Mouse (Mus musculus): Measurements from ENCODE around the gene Slc25a20. TPM values are rescaled to one million over a fixed set of nuclear protein-coding genes. Genes with fewer than 3 reads are reported as not detected.
A peak's percentile ranks its signal among the peaks of the same experiment; 100 is the strongest.
"Not testable (repeated sequence)": the region's sequence is repeated elsewhere in the genome, so short reads cannot be mapped to it uniquely, and the experiment has no call there.

Gene Slc25a20
- polyA plus RNA-seq, 1 experiment from 2014 or later, result 50.2 TPM

GRCm38 (mm10) chr9:108654566-108655464 is 7.1 kb upstream of the Slc25a20 start:
- WGBS, result 74% methylated on average over 10 of the region's 10 CpGs
- no peaks in the 10 kb centered on the region for H3K9me3 ChIP-seq (ENCODE audit: control insufficient read depth, low read length)

GRCm38 (mm10) chr9:108655865-108656264 is 6.0 kb upstream of the Slc25a20 start:
- WGBS, result 65% methylated on average over 7 of the region's 7 CpGs

More at GRCm38 (mm10) chr9:108654566-108655464, 7.1 kb upstream of the Slc25a20 start:
- Histone ChIP-seq H3K9ac (ENCODE audit: low read length) (no peak overlapping the region), H3K27me3 (ENCODE audit: control insufficient read depth, insufficient read depth, low read length) (no peaks in the 10 kb centered on the region), H3K36me3 (ENCODE audit: control insufficient read depth, insufficient read depth, low read length) (no peaks in the 10 kb centered on the region), H3K4me3 (ENCODE audit: control insufficient read depth in 1 of 2, insufficient read depth in 1 of 2, low read depth in 1 of 2, low read length in 2 of 2) (no peak overlapping the region), H3K27ac (replicated peaks in 1 of 2; ENCODE audit: control insufficient read depth in 1 of 2, insufficient read depth in 1 of 2, low read depth in 2 of 2, low read length in 2 of 2) (no peak overlapping the region), H3K4me2 (ENCODE audit: low read length) (no peak overlapping the region), H3K4me1 (ENCODE audit: control insufficient read depth in 2 of 2, insufficient read depth in 2 of 2, low read length in 2 of 2) (peaks cover 0 to 6% of the 10 kb centered on the region in 2 experiments; a peak in 2 of 4 replicates)
- no peak for ATAC-seq (ENCODE audit: insufficient number of reproducible peaks, insufficient read depth, low FRiP score, low read depth)

GRCm38 (mm10) chr9:108662660-108663059 is 772 bp downstream of the Slc25a20 start:
- H3K36me3 ChIP-seq (ENCODE audit: control insufficient read depth, insufficient read depth, low read length), result no peaks in the 10 kb centered on the region
- no peaks in the 10 kb centered on the region for H3K27me3 ChIP-seq (ENCODE audit: control insufficient read depth, insufficient read depth, low read length)
- peaks cover 6 to 8% of the 10 kb centered on the region in 2 experiments; a peak in 2 of 4 replicates for H3K4me1 ChIP-seq (ENCODE audit: control insufficient read depth in 2 of 2, insufficient read depth in 2 of 2, low read length in 2 of 2)
- no peaks in the 10 kb centered on the region for H3K9me3 ChIP-seq (ENCODE audit: control insufficient read depth, low read length)
- ATAC-seq (ENCODE audit: insufficient number of reproducible peaks, insufficient read depth, low FRiP score, low read depth), result no peak
- H3K9ac ChIP-seq (ENCODE audit: low read length), result peak overlapping the region; percentile 76
- peak overlapping the region; percentile 60 for H3K4me2 ChIP-seq (ENCODE audit: low read length)
- H3K27ac ChIP-seq (replicated peaks in 1 of 2; ENCODE audit: control insufficient read depth in 1 of 2, insufficient read depth in 1 of 2, low read depth in 2 of 2, low read length in 2 of 2), result no peak overlapping the region
- H3K4me3 ChIP-seq (ENCODE audit: control insufficient read depth in 1 of 2, insufficient read depth in 1 of 2, low read depth in 1 of 2, low read length in 2 of 2), result peak overlapping the region; percentile 59 to 87
- WGBS, result 26% methylated on average over 6 of the region's 6 CpGs

More at GRCm38 (mm10) chr9:108655865-108656264, 6.0 kb upstream of the Slc25a20 start:
- H3K27ac ChIP-seq (replicated peaks in 1 of 2; ENCODE audit: control insufficient read depth in 1 of 2, insufficient read depth in 1 of 2, low read depth in 2 of 2, low read length in 2 of 2); H3K4me2 ChIP-seq (ENCODE audit: low read length); H3K36me3 ChIP-seq (ENCODE audit: control insufficient read depth, insufficient read depth, low read length); H3K9me3 ChIP-seq (ENCODE audit: control insufficient read depth, low read length); ATAC-seq (ENCODE audit: insufficient number of reproducible peaks, insufficient read depth, low FRiP score, low read depth); H3K4me3 ChIP-seq (ENCODE audit: control insufficient read depth in 1 of 2, insufficient read depth in 1 of 2, low read depth in 1 of 2, low read length in 2 of 2); H3K9ac ChIP-seq (ENCODE audit: low read length); H3K27me3 ChIP-seq (ENCODE audit: control insufficient read depth, insufficient read depth, low read length); H3K4me1 ChIP-seq (ENCODE audit: control insufficient read depth in 2 of 2, insufficient read depth in 2 of 2, low read length in 2 of 2): not testable (repeated sequence)

DNA sequence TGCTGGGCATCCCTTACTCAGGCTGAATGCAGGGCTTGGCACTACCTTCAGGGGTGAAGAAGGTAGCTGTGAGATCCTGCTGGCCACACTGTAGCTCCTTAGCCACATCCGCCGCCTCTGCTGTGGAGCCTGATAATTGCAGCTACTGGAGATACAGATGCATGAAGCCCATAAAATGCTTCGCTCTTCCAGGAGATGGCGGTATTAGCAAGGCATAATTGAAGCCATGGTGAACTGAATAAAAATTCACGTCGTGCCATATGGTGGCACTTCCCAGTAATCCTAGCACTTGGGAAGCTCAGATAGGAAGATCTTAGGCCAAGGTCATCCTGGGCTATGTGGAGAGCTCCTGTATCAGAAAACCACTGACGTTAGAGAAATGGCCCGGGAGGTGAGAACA is 8.0 kb downstream of the Slc25a20 start:
- no peak overlapping the region for H3K4me3 ChIP-seq (ENCODE audit: control insufficient read depth in 1 of 2, insufficient read depth in 1 of 2, low read depth in 1 of 2, low read length in 2 of 2)

GRCm38 (mm10) chr9:108673151-108673550 is 11.3 kb downstream of the Slc25a20 start:
- no peak overlapping the region for H3K4me2 ChIP-seq (ENCODE audit: low read length)
- ATAC-seq (ENCODE audit: insufficient number of reproducible peaks, insufficient read depth, low FRiP score, low read depth), result no peak
- H3K27ac ChIP-seq (replicated peaks in 1 of 2; ENCODE audit: control insufficient read depth in 1 of 2, insufficient read depth in 1 of 2, low read depth in 2 of 2, low read length in 2 of 2), result no peak overlapping the region
- 45% methylated on average over 2 of the region's 2 CpGs for WGBS
- H3K9me3 ChIP-seq (ENCODE audit: control insufficient read depth, low read length), result no peaks in the 10 kb centered on the region
- no peak overlapping the region for H3K9ac ChIP-seq (ENCODE audit: low read length)
- H3K4me3 ChIP-seq (ENCODE audit: control insufficient read depth in 1 of 2, insufficient read depth in 1 of 2, low read depth in 1 of 2, low read length in 2 of 2), result no peak overlapping the region
- H3K4me1 ChIP-seq (ENCODE audit: control insufficient read depth in 2 of 2, insufficient read depth in 2 of 2, low read length in 2 of 2), result peaks cover 0 to 2% of the 10 kb centered on the region in 2 experiments; a peak in 1 of 4 replicates
- H3K36me3 ChIP-seq (ENCODE audit: control insufficient read depth, insufficient read depth, low read length), result peaks cover 59% of the 10 kb centered on the region
- H3K27me3 ChIP-seq (ENCODE audit: control insufficient read depth, insufficient read depth, low read length), result no peaks in the 10 kb centered on the region

More for the DNA sequence above, 8.0 kb downstream of the Slc25a20 start:
- H3K4me2 ChIP-seq (ENCODE audit: low read length), result no peak overlapping the region
- no peaks in the 10 kb centered on the region for H3K9me3 ChIP-seq (ENCODE audit: control insufficient read depth, low read length)
- peaks cover 46% of the 10 kb centered on the region for H3K36me3 ChIP-seq (ENCODE audit: control insufficient read depth, insufficient read depth, low read length)
- H3K27ac ChIP-seq (replicated peaks in 1 of 2; ENCODE audit: control insufficient read depth in 1 of 2, insufficient read depth in 1 of 2, low read depth in 2 of 2, low read length in 2 of 2), result no peak overlapping the region
- WGBS, result 58% methylated on average over 8 of the region's 8 CpGs
- no peak for ATAC-seq (ENCODE audit: insufficient number of reproducible peaks, insufficient read depth, low FRiP score, low read depth)
- no peaks in the 10 kb centered on the region for H3K4me1 ChIP-seq (ENCODE audit: control insufficient read depth in 2 of 2, insufficient read depth in 2 of 2, low read length in 2 of 2)
- no peaks in the 10 kb centered on the region for H3K27me3 ChIP-seq (ENCODE audit: control insufficient read depth, insufficient read depth, low read length)
- no peak overlapping the region for H3K9ac ChIP-seq (ENCODE audit: low read length)

DNA sequence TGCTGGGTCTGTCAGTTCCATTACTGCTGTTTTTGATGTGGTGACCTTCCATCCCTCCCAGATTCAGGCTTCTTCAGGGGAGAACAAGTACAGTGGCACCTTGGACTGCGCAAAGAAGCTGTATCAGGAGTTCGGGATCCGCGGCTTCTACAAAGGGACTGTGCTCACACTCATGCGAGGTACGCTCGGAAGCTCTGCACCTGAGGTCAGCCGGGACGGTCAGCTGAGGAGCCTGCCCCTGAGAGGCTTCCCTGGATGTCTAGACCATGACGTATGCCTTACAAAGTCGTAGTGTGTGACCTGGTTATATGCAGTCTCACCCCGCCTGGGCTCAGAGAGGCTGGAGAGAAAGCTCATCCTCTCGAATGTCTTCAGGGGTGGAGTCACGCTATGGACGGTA is 18.1 kb downstream of the Slc25a20 start:
- ATAC-seq (ENCODE audit: insufficient number of reproducible peaks, insufficient read depth, low FRiP score, low read depth), result no peak
- Histone ChIP-seq H3K9ac (ENCODE audit: low read length) (no peak overlapping the region), H3K9me3 (ENCODE audit: control insufficient read depth, low read length) (no peaks in the 10 kb centered on the region), H3K36me3 (ENCODE audit: control insufficient read depth, insufficient read depth, low read length) (peaks cover 74% of the 10 kb centered on the region), H3K4me1 (ENCODE audit: control insufficient read depth in 2 of 2, insufficient read depth in 2 of 2, low read length in 2 of 2) (peaks cover 0 to 2% of the 10 kb centered on the region in 2 experiments; a peak in 1 of 4 replicates), H3K4me3 (ENCODE audit: control insufficient read depth in 1 of 2, insufficient read depth in 1 of 2, low read depth in 1 of 2, low read length in 2 of 2) (no peak overlapping the region), H3K4me2 (ENCODE audit: low read length) (no peak overlapping the region), H3K27ac (replicated peaks in 1 of 2; ENCODE audit: control insufficient read depth in 1 of 2, insufficient read depth in 1 of 2, low read depth in 2 of 2, low read length in 2 of 2) (no peak overlapping the region), H3K27me3 (ENCODE audit: control insufficient read depth, insufficient read depth, low read length) (no peaks in the 10 kb centered on the region)
- 89% methylated on average over 15 of the region's 15 CpGs for WGBS

GRCm38 (mm10) chr9:108686475-108686887 is 24.6 kb downstream of the Slc25a20 start:
- WGBS, result 34% methylated on average over 4 of the region's 4 CpGs
- Histone ChIP-seq H3K4me2 (ENCODE audit: low read length) (no peak overlapping the region), H3K27ac (replicated peaks in 1 of 2; ENCODE audit: control insufficient read depth in 1 of 2, insufficient read depth in 1 of 2, low read depth in 2 of 2, low read length in 2 of 2) (no peak overlapping the region), H3K9ac (ENCODE audit: low read length) (no peak overlapping the region), H3K4me3 (ENCODE audit: control insufficient read depth in 1 of 2, insufficient read depth in 1 of 2, low read depth in 1 of 2, low read length in 2 of 2) (no peak overlapping the region), H3K36me3 (ENCODE audit: control insufficient read depth, insufficient read depth, low read length) (peaks cover 37% of the 10 kb centered on the region), H3K4me1 (ENCODE audit: control insufficient read depth in 2 of 2, insufficient read depth in 2 of 2, low read length in 2 of 2) (peaks cover 0 to 13% of the 10 kb centered on the region in 2 experiments; a peak in 1 of 4 replicates), H3K27me3 (ENCODE audit: control insufficient read depth, insufficient read depth, low read length) (no peaks in the 10 kb centered on the region), H3K9me3 (ENCODE audit: control insufficient read depth, low read length) (no peaks in the 10 kb centered on the region)
- ATAC-seq (ENCODE audit: insufficient number of reproducible peaks, insufficient read depth, low FRiP score, low read depth), result no peak

Measured in heart, embryonic 14.5 days (tissue).